Mouse (Mus musculus) lung, postnatal 10 days (tissue): ENCODE measurements around the gene Intu.

Experiments used
- DNase-seq: peaks from one replicate; pipeline ENCODE4 v3.0.0; 2021

Gene Intu

GRCm38 (mm10) chr3:40685855-40686515 lies 154.9 kb downstream of the Intu start:
- peak; percentile 18 for DNase-seq

- no peak for DNase-seq
Measured at GRCm38 (mm10) chr3:40686836-40687235, 155.8 kb downstream of the Intu start.

- no peak for DNase-seq
Measured at GRCm38 (mm10) chr3:40687588-40687987, 156.5 kb downstream of the Intu start.

GRCm38 (mm10) chr3:40691566-40691965 lies 160.5 kb downstream of the Intu start:
- no peak for DNase-seq

GRCm38 (mm10) chr3:40693435-40693834 lies 162.3 kb downstream of the Intu start:
- DNase-seq, result no peak

GRCm38 (mm10) chr3:40693960-40694359 lies 162.9 kb downstream of the Intu start:
- no peak for DNase-seq

GRCm38 (mm10) chr3:40694438-40694837 lies 163.4 kb downstream of the Intu start:
- peak; percentile 69 for DNase-seq

- no peak for DNase-seq
Measured at GRCm38 (mm10) chr3:40695162-40695561, 164.1 kb downstream of the Intu start.

- DNase-seq, result no peak
Measured at GRCm38 (mm10) chr3:40698834-40699233, 167.7 kb downstream of the Intu start.

- peak; percentile 56 for DNase-seq
Measured at GRCm38 (mm10) chr3:40704816-40705430, 173.8 kb downstream of the Intu start.

GRCm38 (mm10) chr3:40708655-40709054 lies 177.6 kb downstream of the Intu start, which contains the start of gene Slc25a31:
Gene Slc25a31, plus strand, starts transcription at chr3:40708855.
- no peak for DNase-seq

- DNase-seq, result no peak
Measured at GRCm38 (mm10) chr3:40716056-40716455, 185.0 kb downstream of the Intu start.

GRCm38 (mm10) chr3:40719022-40719421 lies 187.9 kb downstream of the Intu start:
- no peak for DNase-seq

- DNase-seq, result no peak
Measured at GRCm38 (mm10) chr3:40738381-40738912, 207.4 kb downstream of the Intu start.

- no peak for DNase-seq
Measured at GRCm38 (mm10) chr3:40744024-40744835, 213.1 kb downstream of the Intu start, which contains the start of gene Hspa4l. Gene Hspa4l, plus strand, starts transcription at chr3:40744495.

- peak; percentile 92 for DNase-seq
Measured at GRCm38 (mm10) chr3:40744836-40745660, 214.0 kb downstream of the Intu start.

GRCm38 (mm10) chr3:40745661-40746547 lies 214.8 kb downstream of the Intu start:
- no peak for DNase-seq
